Mouse (Mus musculus): ENCODE data around the gene 1700028P14Rik. TPM values are rescaled to one million over a fixed set of nuclear protein-coding genes. Genes with fewer than 3 reads are reported as not detected.
"Not testable (repeated sequence)": the region's sequence is repeated elsewhere in the genome, so short reads cannot be mapped to it uniquely, and the experiment has no call there.

The 1700028P14Rik gene
- polyA plus RNA-seq (2015; fragmentation: Nextera tagmentation; extraction: Ambion mirVana), result 0.39 and 0.62 TPM in 2 replicates

DNA sequence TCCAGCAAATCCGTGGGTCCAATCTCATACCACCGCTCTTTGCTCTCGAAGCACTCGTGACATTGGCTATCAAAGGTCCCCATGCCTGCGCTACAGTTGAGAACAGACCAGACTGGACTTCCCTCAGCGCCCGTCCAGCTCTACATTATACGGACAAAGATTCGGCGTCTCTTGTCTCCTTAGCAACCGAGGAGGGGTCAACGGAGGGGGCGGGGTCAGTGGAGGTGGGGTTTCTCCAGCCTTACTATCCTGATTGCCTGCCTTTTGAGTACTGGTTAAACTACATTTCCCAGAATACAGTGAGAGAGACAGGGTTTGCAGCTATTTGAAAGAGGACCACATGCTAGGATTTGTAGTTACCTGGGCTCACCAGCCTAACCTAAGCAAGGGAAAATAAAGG, at the start of gene 1700028P14Rik:
TSS of gene 1700028P14Rik (minus strand) at position 169 of the 400 bp plus-strand sequence.
- ATAC-seq, result peak; percentile 93
- peak within 1 kb of the TSS; percentile 46 for H3K4me2 ChIP-seq (replicated peaks)
- H3K9ac ChIP-seq (replicated peaks), result no peak within 1 kb of the TSS
- WGBS, result 5% methylated on average over 13 of the region's 13 CpGs
- H3K4me1 ChIP-seq (replicated peaks), result peaks cover 5% of the 10 kb centered on the region
- no peaks in the 10 kb centered on the region for H3K9me3 ChIP-seq
- no peaks in the 10 kb centered on the region for H3K36me3 ChIP-seq
- H3K27ac ChIP-seq, result no peak within 1 kb of the TSS
- H3K27me3 ChIP-seq, result no peaks in the 10 kb centered on the region
- peak within 1 kb of the TSS; percentile 26 for H3K4me3 ChIP-seq (replicated peaks)

DNA sequence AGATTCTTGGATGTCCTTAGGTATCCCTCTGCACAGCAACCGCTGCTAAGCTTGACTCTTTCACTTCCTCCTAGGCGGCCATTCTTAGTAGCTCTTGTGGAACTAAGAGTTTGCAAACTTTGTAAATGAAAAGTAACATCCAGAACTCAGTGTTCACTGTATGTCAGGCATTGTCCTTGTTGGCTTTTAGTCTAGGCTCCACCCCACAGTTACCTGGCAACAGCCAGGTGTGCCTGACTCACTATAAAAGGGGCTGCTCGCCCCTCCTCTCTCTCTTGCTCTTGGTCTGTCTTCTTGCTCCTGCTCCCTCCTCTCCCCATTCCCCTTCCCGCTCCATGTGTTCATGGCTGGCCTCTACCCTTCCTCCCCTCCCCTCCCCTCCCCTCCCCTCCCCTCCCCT, 46.5 kb upstream of the 1700028P14Rik start:
- Histone ChIP-seq H3K36me3 (peaks cover 56% of the 10 kb centered on the region), H3K9me3 (no peaks in the 10 kb centered on the region), H3K4me1 (replicated peaks) (no peaks in the 10 kb centered on the region; the same call in 1 of the 2 replicates), H3K9ac (replicated peaks) (no peak overlapping the region), H3K27me3 (no peaks in the 10 kb centered on the region), H3K27ac (no peak overlapping the region), H3K4me3 (replicated peaks) (no peak overlapping the region), H3K4me2 (replicated peaks) (no peak overlapping the region)
- no peak for ATAC-seq
- 82% methylated on average over 4 of the region's 4 CpGs for WGBS

DNA sequence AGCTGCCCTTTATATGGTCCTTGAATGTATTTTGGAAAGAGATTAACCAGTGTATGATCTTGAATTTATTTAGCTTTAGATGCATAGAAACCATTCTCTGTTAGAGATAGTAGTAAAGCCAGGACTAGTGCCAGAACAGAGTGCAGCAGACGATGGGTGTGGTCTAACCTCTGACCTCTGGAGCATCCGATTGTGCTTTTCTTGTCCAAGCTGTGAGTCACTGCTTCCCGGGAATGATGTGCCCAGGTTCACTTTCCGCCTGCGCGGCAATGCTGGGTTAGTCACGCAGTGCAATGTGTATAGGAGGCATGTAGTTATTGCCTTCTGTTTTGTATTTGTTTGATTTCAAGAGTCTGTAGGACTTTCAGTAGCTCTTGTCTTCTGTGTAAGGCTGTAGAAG, 45.8 kb upstream of the 1700028P14Rik start:
- ATAC-seq, result no peak
- H3K36me3 ChIP-seq, result peaks cover 52% of the 10 kb centered on the region

DNA sequence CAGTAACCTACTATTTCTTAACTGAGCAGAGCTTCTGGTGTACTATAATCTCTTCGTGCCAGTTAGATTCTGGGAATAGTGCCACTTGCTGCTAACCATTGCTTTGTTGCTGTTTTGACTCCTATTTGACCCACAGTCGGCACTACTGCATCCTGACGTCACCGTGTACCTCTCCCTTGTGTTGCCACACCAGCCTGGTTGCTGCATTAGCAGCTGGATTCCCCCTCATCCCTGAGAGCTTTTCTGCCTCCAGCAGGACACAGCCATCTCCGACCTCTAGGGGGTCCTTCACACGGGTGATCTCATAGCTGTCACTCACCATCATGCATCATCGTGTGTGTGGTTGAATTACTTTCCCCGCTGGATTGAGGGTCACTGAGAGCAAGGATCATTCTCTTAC, 45.2 kb upstream of the 1700028P14Rik start:
- Histone ChIP-seq H3K27me3 (no peaks in the 10 kb centered on the region), H3K4me1 (replicated peaks) (no peaks in the 10 kb centered on the region; the same call in 1 of the 2 replicates), H3K4me3 (replicated peaks) (no peak overlapping the region), H3K4me2 (replicated peaks) (no peak overlapping the region), H3K27ac (no peak overlapping the region), H3K9ac (replicated peaks) (no peak overlapping the region), H3K36me3 (peaks cover 52% of the 10 kb centered on the region), H3K9me3 (no peaks in the 10 kb centered on the region)
- ATAC-seq, result no peak
- 81% methylated on average over 8 of the region's 8 CpGs for WGBS

More for the DNA sequence above, 45.8 kb upstream of the 1700028P14Rik start:
- Histone ChIP-seq H3K4me3 (replicated peaks) (no peak overlapping the region), H3K27ac (no peak overlapping the region), H3K9me3 (no peaks in the 10 kb centered on the region), H3K27me3 (no peaks in the 10 kb centered on the region), H3K4me2 (replicated peaks) (no peak overlapping the region), H3K4me1 (replicated peaks) (no peaks in the 10 kb centered on the region; the same call in 1 of the 2 replicates), H3K9ac (replicated peaks) (no peak overlapping the region)
- WGBS, result 81% methylated on average over 7 of the region's 7 CpGs

DNA sequence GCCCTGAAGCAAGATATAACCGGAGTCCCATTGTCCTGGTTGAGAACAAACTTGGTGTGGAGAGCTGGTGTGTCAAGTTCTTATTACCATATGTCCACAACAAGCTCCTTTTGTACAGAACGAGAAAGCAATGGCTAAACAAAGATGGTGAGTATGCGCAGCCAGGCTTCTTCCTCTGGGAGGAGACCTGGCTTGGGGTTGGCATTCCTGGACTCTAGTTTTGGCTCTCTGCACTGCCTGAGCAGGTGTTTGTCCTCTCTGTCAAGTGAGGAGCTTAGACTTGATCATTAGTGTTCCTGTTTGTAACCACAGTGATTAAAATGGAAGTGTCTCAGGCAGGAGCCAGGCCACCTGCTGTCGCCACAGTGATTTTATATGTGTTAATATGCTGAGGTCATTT, 41.7 kb upstream of the 1700028P14Rik start:
- Histone ChIP-seq H3K9ac (replicated peaks) (no peak overlapping the region), H3K36me3 (peaks cover 40% of the 10 kb centered on the region), H3K4me1 (replicated peaks) (peaks cover 12% of the 10 kb centered on the region), H3K9me3 (no peaks in the 10 kb centered on the region), H3K27me3 (no peaks in the 10 kb centered on the region), H3K27ac (no peak overlapping the region), H3K4me3 (replicated peaks) (no peak overlapping the region), H3K4me2 (replicated peaks) (no peak overlapping the region)
- ATAC-seq, result no peak
- WGBS, result 69% methylated on average over 4 of the region's 4 CpGs

DNA sequence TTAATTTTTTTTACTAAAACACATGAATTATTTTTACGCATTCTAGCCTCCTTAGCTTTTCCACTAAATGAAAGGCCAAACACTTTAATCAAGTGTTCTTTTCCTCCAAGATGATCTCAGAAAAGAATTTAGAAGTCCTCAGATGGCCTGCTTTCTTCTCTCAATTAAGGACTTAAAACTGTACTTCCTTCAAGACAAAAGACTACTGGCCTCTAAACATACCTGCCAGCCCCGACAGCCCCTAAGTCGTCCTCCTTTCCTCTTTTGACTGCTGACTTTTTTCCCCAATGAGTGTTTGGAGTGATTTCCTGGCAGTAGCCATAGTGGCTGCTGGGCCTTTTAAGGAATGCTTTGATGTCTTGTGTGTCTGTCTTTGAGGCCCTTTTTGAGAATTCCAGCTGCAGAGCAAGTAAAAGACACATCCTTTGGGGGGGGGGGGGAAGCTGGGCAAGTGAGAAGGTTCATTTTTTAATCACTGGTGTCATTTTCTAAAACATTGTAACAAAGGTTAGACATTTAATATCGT, 35.9 kb upstream of the 1700028P14Rik start:
- Histone ChIP-seq H3K4me3 (replicated peaks) (peak overlapping the region; percentile 70), H3K9ac (replicated peaks) (0 out of 2 replicates have a peak overlapping the region, but pooled peaks have one; percentile 41), H3K4me2 (replicated peaks) (peak overlapping the region; percentile 51), H3K27me3 (no peaks in the 10 kb centered on the region), H3K4me1 (replicated peaks) (peaks cover 21% of the 10 kb centered on the region), H3K36me3 (no peaks in the 10 kb centered on the region), H3K9me3 (no peaks in the 10 kb centered on the region), H3K27ac (no peak overlapping the region)
- WGBS, result 6% methylated on average over 4 of the region's 4 CpGs
- no peak for ATAC-seq

DNA sequence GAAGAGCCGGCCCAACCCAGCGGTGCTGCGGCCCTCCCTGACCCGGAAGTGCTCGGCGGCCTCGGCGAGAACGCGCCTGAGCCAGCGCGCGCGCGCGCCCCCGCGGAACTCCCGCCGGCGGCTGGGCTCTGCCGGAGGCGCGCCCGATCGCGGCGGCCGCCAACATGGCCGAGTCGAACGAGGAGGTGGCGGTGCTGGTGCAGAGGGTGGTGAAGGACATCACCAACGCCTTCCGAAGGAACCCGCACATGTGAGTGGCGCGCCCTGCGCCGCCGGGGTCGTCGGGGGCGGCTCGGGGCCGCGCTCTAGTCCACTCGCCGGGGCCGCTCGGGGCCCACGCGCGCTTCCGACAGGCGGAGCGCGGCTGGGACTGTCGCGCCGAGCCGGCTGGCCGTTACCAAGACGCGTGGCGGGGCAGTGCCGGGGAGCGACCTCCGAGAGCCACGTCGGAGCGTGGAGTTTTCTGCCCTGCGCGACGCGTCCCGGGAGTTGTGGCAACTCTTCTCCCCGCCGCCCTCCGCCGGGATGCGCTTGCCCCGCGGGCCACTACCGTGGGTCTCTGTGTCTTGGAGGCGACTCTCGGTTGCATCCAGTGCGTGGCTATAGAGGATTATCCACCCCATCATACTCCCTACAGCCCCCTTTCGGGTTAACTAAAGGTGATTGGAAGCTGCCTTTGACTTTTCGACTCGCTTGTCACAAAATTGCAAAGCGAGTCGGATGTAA, 34.8 kb upstream of the 1700028P14Rik start, which contains the start of gene Ptar1:
TSS of gene Ptar1 (plus strand) at position 134 of the 726 bp plus-strand sequence.
- H3K9ac ChIP-seq (replicated peaks), result peak within 1 kb of the TSS; percentile 83
- H3K27ac ChIP-seq, result peak within 1 kb of the TSS; percentile 94
- no peaks in the 10 kb centered on the region for H3K9me3 ChIP-seq
- no peaks in the 10 kb centered on the region for H3K36me3 ChIP-seq
- under 1% methylated on average over 92 of the region's 93 CpGs for WGBS
- peaks cover 21% of the 10 kb centered on the region for H3K4me1 ChIP-seq (replicated peaks)
- peak within 1 kb of the TSS; percentile 68 for H3K4me2 ChIP-seq (replicated peaks)
- ATAC-seq, result peak; percentile 96
- no peaks in the 10 kb centered on the region for H3K27me3 ChIP-seq
- H3K4me3 ChIP-seq (replicated peaks), result peak within 1 kb of the TSS; percentile 70

DNA sequence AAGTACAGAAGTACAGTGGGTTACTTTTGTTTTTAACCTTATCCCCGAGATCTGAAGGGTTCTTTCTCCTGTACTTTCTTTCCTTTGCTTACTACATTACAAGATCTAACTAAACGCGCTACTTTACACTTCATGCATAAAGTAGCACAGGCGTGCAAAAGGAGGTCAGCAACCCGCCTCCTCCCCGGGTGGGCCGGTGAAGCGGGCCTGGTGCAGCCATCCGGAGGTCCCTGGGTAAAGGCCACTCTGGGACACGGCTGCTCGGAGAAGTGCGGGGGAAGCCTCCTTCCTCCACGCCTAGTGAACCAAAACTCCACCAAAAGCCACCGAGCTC, 34.3 kb upstream of the 1700028P14Rik start:
- H3K36me3 ChIP-seq, result no peaks in the 10 kb centered on the region
- H3K4me1 ChIP-seq (replicated peaks), result peaks cover 21% of the 10 kb centered on the region
- peak overlapping the region; percentile 94 for H3K27ac ChIP-seq
- WGBS, result under 1% methylated on average over 14 of the region's 14 CpGs
- no peaks in the 10 kb centered on the region for H3K9me3 ChIP-seq
- H3K4me2 ChIP-seq (replicated peaks), result peak overlapping the region; percentile 68
- no peaks in the 10 kb centered on the region for H3K27me3 ChIP-seq
- ATAC-seq, result no peak
- H3K4me3 ChIP-seq (replicated peaks), result peak overlapping the region; percentile 70
- H3K9ac ChIP-seq (replicated peaks), result peak overlapping the region; percentile 83

DNA sequence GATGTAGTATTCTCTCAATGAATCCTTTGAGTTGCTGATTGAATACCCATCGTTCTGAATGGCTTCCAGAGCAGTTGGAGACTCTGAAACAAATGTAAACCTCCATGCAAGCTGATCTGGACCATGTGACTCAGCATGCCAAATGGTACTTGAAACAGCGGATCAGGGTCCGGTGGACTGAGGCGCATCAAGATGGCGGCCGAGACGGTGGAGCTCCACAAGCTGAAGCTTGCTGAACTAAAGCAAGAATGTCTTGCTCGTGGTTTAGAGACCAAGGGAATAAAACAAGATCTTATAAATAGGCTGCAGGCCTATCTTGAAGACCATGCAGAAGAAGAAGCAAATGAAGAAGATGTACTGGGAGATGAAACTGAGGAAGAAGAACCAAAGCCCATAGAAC, 23.0 kb upstream of the 1700028P14Rik start:
- not testable (repeated sequence) for H3K4me2 ChIP-seq (replicated peaks); H3K36me3 ChIP-seq; H3K9ac ChIP-seq (replicated peaks); H3K9me3 ChIP-seq; H3K27me3 ChIP-seq; H3K27ac ChIP-seq; ATAC-seq; H3K4me3 ChIP-seq (replicated peaks); H3K4me1 ChIP-seq (replicated peaks)
- WGBS, result 94% methylated on average over 8 of the region's 8 CpGs

DNA sequence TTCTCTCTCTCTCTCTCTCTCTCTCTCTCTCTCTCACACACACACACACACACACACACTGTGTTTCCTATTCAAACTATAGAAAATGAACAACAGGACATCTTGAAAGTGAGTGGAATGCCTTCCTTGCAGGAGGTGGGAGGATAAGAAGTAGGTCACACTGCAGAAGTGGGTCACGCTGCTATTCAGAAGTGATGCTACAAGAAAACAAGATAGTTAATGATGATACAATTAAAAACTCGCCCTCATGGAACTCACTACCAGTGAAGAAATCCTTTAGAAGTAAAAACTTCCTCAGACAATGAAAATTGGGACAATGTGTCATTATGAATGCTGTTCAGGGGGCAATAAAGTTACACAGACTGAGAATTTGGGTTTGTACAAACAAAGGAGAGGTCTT, 20.4 kb upstream of the 1700028P14Rik start:
- WGBS, result 61% methylated on average over 2 of the region's 2 CpGs
- no peak for ATAC-seq
- Histone ChIP-seq H3K4me2 (replicated peaks) (no peak overlapping the region), H3K36me3 (no peaks in the 10 kb centered on the region), H3K9ac (replicated peaks) (no peak overlapping the region), H3K4me3 (replicated peaks) (no peak overlapping the region), H3K27ac (no peak overlapping the region), H3K9me3 (no peaks in the 10 kb centered on the region), H3K27me3 (no peaks in the 10 kb centered on the region), H3K4me1 (replicated peaks) (no peaks in the 10 kb centered on the region)

DNA sequence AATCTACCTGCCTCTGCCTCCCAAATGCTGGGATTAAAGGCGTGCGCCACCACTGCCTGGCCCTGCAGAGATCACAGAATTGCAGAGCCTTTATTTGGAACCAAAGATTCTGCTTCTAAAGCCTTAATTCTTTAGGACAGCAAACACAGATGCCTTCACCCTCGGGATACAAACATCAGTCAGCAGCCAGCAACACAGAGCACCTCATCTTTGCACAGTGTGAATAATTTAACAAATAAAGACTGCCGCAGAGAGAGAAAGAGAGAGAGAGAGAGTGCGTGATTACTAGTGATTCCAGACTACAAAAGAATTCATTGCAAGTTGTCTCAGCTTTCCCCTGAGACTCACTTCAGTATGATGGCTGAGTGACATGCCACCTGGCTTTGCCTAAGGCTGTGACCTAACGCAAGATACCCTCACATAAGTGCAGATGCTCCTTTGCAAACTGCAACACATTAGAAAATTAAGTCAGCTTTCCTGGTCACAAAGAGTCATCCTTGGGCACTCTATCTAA, 15.6 kb upstream of the 1700028P14Rik start:
- 0 out of 2 replicates have a peak overlapping the region, but pooled peaks have one; percentile 25 for H3K27ac ChIP-seq
- H3K4me3 ChIP-seq (replicated peaks), result no peak overlapping the region
- no peak overlapping the region for H3K4me2 ChIP-seq (replicated peaks)
- ATAC-seq, result peak; percentile 76
- no peak overlapping the region for H3K9ac ChIP-seq (replicated peaks)
- no peaks in the 10 kb centered on the region for H3K9me3 ChIP-seq
- 47% methylated on average over 6 of the region's 6 CpGs for WGBS
- no peaks in the 10 kb centered on the region for H3K36me3 ChIP-seq
- no peaks in the 10 kb centered on the region for H3K4me1 ChIP-seq (replicated peaks)
- H3K27me3 ChIP-seq, result no peaks in the 10 kb centered on the region

DNA sequence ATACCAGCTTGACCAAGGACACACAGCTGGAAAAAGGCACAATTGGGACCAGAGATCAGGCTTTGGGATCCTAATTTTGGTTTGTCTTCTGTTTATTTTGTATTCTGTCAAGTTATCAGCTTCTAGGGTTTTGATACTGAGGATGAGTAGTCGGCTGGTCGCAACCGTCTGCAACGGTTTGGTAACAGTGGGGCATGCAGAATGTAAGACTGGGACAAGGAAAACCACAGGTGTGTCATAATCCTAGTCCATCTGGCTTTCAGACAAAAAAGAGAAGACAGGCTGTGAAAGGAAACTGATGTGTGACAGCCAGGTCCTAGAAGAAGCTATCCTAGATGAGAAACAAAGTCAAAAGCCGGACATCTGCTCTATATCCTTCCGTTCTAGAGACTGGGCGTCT, 11.5 kb upstream of the 1700028P14Rik start:
- Histone ChIP-seq H3K27ac (no peak overlapping the region), H3K9ac (replicated peaks) (no peak overlapping the region), H3K9me3 (no peaks in the 10 kb centered on the region), H3K4me3 (replicated peaks) (no peak overlapping the region), H3K4me2 (replicated peaks) (no peak overlapping the region), H3K27me3 (no peaks in the 10 kb centered on the region), H3K4me1 (replicated peaks) (no peaks in the 10 kb centered on the region), H3K36me3 (no peaks in the 10 kb centered on the region)
- ATAC-seq, result no peak
- 89% methylated on average over 7 of the region's 7 CpGs for WGBS

All from midbrain, embryonic 13.5 days (tissue).